Mouse (Mus musculus): ENCODE measurements around the gene Parp8.

- TF ChIP-seq CTCF (IDR thresholded peaks at IDR 0.05; ENCODE audit: low read depth) (no peak), EP300 (IDR thresholded peaks at IDR 0.05; ENCODE audit: low read depth) (no peak)
Observed at GRCm38 (mm10) chr13:116973491-116973890, 51.8 kb downstream of the Parp8 start.
